Mouse (Mus musculus) testis, postnatal 14 days (tissue): ENCODE data around the gene Dlx3.

Experiments used
- DNase-seq: peaks from one replicate; pipeline ENCODE4 v3.0.0; 2021; ENCODE audit warnings: low spot score

Gene Dlx3

DNA sequence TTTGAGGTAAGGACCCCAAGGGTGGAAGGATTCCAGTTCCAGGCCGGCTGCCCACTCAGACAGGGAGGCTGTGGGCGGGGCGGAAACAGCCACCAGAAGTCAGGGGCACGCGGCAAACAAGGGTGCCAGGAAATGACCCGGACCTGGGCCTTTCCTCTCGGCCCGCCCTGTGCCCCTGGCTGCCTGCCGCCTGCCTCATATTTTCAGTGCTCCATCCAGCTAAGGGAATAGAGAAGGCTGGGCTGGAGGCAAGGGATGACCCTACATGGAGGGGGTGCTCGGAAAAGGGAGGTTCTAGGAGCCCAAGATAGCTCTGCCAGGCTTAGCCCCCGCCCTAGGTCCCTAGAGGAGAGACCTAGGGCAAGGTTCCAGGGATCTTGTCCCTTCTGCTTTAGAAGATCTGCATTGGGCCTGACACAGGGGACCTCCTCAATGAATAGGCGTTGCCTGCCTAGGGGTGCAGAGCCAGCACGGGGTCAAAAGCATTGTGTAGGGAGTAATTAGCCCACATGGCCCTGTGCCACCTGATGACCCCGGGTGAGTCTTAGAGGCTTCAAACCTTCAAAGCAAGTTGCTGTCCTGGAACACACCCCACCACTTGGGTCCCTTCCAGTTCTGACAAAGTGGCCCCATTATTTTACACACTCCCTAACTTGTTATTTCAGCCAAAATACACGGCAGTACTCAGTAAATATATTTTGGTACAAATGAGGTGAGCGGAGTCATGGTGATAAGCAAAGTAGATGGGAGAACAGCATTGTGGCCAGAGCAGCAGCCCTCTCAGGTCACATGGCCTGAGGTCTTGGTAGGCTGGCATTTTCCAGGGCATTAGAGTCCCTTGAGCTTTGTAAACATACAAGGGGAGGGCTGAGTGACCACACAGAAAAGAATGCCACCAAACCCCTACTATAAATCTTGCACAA lies 30.8 kb upstream of the Dlx3 start:
- DNase-seq: no peak

DNA sequence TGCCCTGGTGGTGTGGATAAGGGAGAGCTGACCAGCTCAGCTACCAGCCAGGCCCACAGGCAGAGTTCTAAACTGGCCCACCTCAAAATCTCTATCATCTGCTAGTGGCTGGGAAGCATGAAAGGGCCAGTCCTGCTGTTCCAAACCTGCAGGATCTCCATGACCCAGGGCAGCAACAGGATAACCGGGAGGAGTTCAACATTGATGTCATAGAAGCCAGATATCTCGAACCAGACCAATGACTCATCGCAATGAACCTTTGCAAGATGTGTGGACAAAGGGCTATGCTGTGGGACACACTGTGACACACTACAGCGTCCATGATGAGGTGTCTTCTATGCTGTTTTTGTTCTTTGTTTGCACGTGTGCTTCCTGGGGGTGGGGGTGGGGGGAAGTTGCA lies 26.8 kb upstream of the Dlx3 start:
- no peak for DNase-seq

DNA sequence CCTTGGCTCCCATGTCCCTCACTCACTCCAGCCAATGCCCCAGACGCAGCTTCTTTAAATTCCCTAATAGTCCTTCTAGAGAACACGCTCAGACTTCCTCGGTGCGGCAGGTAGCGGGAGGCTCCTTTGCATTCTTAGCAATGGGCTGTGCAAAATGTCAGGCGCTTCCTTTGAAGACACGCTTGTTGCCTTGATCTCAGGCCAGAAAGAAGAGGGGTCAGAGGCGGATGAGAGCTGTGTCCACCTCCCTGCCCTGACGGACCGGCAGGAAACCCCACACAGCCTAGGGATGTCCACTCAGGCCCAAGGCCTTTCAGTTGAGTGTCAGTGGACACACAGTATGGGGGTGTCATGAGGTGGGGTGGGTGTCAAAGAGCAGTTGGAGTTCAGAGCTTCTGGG lies 24.3 kb upstream of the Dlx3 start:
- no peak for DNase-seq

DNA sequence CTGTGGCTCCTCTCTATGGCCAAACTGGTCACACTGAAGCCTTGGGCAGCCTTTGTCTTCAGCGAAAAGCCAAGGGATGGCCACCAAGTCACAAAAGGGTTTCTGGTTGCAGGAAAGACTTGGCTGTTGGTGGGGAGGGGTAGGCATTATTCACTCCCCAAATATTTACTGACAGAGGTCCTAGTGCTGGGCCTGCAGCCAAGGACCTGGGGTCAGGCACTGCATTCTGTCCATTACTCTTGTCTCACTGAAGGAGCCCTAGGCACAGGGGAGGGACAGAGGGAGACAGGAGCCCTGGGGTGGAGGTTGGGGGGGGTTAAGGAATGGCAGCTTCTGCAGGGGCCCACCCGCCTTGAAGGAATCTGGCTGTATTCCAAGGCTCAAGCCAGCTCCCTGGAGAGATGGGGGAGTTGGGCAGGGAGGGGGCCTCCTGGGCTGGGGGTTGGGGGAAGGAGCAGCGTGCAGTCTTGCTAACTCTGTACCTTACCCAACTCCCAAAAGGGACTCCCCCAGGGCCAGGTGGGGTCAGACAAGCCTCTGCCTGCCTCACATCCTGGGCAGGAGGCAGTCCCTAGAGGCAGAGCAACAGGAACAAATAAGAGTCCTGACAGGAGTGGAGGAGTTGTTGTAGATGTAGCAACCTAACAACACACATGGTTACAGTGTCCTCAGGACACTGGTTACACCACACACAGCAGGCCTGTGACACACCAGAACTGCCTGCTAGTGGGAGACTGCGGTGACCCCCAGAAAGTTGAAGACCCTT lies 23.1 kb upstream of the Dlx3 start:
- no peak for DNase-seq

DNA sequence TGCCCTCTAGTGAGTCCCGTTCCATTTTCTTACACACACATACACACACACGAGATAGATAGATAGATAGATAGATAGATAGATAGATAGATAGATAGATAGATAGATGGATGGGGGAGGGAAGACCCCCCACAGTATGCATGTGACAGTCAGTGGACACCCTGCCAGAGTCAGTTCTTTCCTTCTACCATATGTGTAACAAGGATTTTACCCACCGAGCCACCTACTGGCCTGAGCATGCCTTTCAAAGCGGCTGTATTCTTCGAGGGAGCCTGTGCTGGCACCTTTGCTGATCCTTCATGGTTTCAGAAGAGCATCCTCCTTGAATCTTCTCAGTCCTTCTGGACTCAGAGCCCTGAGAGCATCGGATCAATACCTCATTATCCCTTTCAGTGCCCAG lies 22.0 kb upstream of the Dlx3 start:
- no peak for DNase-seq

DNA sequence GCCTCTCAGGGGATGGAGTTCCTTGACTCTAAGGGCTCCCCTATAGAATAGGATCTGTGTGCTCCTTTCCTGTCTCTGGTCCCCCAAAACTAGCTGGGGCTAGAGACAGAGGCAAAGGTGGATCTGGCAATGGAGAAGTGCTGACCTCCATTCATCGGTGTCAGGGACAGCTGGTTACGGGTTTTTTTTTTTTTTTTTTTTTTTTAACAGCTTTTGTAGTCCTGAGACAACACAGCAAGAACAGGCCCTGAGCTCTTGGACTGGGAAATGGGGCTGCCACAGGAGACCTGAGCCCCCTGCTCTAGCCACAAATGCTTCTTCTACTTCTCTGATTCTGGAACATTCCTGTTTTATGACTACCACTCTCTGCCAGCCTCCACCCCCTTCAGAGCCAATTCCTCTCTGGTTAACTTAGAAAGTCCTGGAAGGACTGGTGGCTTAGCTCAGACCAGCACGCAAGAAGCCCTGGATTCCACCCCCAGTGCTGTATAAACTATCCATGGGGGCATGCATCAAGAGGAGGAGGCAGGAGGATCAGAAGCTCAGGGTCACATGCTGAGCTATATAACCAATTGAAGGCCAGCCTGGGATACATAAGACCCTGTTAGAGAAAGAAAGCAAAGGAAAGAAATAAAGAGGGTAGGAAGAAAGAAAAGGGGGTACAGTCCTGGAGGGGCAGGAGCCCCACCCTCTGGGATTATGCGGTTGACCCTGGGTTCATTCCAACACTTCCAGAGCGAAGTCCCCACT lies 21.4 kb upstream of the Dlx3 start:
- DNase-seq: no peak

DNA sequence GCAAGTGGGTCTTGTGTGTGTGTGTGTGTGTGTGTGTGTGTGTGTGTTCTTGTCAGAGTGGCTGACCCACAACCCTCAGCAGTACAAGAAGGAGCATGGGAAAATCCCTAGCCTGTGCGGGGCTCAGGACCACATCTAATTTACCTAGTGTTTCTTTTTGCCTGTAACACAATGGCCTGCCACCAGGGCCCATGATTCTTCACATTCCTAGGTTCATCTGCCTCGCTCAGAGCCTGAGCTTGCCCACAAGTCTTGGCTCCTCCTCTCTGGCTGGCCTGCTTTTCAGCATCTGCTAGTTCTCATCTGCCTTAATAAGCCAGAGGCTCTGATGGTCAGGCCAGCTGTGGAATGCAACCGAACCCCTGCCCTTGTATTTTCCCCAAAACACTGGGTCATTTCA lies 19.5 kb upstream of the Dlx3 start:
- no peak for DNase-seq

DNA sequence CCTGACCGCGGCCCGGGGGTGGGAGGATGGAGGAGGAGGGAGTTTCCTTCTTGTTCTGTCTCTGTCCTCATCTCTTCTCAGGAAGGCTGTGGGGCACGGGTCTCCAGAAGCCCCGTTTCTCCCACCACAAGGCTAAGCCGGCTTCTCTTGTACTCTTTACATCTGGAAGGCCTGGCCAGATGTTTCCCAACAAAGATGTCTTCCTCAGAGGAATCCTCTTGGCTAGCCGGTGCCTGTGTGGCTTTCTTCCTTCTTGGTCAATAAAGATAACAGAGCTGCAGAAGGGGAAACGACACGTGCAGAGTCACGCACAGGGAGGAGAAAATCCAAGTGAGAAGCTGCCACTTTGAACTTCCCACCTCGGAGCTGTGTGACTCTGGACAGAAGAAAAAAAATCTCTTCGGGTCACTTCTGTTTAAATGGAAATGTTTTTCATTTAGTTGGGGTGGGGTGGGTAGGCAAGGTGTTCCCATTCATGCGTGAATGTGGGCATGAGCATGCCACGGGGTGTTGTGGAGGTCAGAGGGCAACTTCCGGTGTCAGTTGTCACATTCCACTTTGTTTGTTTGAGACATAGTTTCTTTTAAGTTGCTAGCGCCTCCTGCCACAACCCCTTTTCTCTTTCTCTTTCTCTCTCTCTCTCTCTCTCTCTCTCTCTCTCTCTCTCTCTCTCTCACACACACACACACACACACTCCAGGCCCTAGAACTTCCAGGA lies 18.7 kb upstream of the Dlx3 start:
- no peak for DNase-seq

DNA sequence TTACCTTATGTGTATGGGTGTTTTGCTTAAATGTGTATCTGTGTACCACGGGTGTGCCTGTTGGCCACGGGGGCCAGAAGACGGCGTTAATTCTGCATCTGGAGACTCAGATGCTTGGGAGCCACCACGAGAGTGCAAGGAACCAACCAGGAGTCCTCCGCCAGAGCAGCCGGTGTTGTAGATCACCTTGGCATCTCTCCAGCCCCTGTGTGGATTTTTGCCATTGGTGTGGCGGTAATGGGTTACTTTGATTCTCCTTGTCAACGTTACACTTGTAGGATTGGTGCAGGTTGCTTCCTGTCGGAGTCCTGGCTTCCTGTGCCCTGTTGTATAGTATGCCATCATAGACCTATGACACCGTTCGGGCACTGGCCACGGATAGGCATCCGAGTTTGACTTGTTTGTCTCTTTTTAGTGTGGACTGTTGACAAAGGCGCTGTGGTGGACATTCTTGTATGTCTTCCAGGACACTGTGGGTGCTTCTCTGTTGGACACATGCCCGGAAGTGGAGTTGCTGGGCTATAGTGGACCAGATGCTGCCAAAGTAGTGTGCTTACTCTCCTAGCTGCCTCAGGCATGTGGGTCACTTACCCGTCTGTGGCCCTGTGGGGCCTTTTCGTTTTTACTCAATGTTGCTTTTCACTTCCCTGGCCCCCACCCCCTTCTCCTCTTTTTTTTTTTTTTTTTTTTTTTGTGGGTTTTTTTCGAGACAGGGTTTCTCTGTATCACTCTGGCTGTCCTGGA lies 17.6 kb upstream of the Dlx3 start:
- DNase-seq: no peak

DNA sequence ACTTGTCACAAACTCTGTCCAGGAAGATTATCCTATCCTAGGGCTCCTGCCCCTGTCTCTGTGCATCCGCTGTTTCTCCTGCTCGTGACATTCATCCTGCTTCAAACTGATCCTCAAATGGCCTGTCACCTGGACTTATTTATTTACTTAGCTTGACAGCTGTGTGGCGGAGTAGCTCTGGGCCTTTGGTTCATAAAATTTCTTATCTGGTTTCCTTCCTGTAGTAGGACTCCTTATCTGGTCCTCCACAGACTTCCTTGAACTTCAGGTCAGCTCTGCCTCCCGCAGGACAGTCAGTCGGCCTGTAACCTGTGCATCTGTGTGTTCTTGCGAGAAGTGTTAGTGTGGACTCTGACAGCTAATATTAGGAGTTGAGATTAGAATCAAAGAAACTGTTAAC lies 15.7 kb upstream of the Dlx3 start:
- DNase-seq: no peak

DNA sequence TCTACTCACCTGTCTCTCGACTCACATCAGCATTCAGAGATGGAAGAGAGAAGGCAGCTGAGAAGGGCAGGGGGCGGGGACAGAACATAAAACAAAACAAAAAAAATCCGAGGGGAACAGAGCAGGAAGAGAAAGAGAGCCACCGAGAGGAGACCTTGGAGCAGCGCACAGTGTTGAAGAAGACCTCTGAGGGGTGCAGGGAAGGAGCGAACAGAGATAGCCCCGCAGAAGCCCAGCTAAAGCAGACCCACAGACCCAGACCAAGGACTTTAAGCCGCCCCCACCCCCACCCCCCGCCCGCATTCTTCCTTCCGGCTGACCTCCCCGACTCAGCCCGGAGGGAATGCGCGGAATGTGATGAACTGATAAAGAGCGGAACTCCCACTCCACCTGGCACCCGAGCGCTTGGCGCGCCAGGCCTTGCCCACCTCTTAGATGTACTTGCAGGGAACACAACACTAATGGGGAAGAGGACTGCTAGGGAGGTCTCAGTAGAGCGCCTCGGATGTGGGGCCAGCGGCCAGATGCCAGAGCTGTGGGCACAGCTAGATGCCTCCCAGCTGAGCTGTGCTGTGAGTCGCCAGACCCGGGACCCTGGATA lies 14.5 kb upstream of the Dlx3 start:
- DNase-seq: no peak

DNA sequence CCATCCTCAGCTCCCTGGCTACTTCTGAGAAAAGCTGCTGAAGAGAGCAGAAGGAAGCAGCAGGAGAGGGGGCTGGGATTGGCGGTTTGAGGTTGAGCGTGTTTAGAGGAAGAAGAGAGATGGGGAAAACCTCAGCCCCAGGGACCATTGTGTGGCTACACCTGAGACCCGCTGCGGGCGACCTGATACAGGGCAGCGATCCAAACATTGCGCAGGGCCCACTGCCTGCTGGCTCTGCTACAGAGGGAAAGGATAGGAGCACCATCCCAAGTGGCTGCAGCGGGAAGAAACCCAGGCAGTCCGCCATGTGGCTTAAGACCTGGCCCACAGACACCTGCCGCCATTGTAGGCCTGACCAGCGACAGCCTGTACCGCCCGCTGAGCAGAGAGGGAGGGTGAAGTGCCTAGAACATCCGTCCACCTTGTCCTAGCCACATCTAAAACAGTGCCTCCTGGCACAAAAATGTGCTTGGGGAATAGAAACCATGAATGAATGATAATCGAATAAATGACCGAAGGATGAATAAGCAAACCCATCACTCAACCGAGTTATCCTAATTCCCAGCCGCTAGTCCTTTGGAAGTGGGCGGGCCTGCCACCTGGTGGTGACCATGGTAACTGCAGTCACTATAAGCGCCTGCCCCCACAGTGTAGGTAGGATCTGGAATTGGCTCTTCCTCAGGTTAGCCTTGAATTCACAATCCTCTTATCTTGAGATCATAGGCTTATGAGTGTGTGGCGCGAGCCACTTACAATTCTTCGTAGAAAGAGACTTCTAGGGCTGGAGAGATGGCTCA lies 13.3 kb upstream of the Dlx3 start:
- DNase-seq: peak; percentile 71

DNA sequence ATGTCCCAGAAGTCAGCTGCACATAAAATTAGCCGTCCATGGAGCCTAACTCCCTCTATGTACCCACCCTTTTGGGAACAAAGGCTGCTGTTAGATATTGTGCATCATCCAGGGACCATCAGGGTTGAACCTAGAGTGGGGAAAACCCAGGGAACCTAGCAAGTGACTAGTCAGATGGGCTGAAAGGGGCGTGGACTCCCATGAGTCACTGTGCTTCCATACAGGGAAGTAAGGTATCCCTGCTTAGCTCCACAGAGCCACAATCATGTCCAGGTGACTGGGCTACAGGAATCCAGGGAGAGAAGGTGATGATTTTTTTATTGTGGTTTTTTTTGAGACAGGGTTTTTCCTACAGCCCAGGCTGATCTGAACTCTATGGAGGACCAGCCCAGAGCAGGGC lies 10.9 kb upstream of the Dlx3 start:
- no peak for DNase-seq

DNA sequence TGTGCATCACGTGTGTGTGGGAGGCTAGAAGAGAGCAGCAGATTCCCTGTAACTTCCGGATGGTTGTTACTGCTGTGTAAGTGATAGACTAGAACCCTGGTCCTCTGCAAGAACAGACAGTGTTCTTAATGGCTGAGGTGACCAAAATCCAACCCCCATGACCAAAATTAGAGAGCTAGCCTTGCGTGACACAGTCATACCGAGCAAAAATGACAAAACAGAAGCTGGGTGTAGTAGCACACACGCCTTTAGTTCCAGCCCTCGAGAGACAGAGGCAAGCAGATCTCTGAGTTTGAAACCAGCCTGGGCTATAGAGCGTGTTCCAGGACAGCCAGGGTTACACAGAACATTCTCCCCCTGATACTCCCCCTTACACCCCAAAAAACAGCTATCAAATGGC lies 9.8 kb upstream of the Dlx3 start:
- no peak for DNase-seq

DNA sequence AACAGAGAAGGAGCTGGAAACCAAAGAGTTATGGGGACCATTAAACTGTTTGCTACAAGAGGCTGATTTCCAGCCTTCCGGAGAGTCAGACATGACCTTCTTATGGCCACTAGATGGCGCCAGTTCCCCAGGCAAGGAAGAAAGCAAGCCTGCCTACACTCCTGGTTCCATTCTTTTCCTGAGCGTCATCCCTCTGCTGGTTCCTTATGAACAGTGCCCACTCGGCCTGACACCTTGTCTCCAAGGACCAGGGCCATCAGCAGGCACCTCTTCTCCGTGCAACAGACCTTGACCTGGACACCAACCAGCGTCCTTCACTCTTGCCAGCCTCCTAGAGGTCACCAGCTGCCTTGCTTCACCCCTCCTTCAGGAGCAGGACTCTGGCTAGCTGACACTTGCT lies 2.9 kb upstream of the Dlx3 start:
- DNase-seq: peak; percentile 70

DNA sequence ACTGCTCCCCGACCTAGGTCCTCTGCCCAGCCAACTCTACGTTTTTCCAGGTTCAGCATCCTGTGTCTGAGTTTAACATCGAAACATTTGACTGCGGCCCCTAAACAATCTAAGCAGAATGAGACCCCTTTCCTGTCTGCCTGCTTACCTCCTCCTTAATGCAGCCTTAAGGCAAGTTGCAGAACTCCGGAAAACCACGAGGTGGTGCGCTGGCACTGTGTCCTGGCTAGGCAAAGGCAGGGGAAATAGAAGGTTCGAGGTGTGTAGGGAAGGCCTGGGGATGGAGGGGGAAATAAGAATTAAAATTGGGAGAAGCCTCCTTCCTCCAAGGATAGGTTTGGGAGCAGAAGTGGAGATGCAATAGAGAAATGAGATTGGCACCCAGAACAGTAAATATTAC lies 1.4 kb upstream of the Dlx3 start:
- DNase-seq: peak; percentile 67

DNA sequence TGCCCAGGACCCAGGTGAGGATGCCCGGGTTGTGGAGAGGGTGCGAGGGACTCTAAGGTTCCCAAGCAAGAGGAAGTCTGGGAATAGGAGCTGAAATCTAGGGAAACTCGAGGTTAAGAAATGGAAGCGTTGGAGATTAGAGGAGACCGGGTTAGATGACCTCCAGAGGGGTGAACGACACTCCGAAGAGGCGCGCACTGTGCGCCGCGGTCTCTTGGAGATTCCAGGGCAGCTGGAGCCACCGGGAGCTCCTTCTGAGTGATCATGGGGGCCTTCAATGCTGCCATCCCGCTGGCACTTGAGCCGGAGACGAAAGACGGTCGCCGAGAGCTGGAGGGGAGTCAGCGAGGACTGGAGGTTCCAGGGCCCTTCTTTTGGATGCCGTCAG lies 708 bp downstream of the Dlx3 start:
- no peak for DNase-seq

DNA sequence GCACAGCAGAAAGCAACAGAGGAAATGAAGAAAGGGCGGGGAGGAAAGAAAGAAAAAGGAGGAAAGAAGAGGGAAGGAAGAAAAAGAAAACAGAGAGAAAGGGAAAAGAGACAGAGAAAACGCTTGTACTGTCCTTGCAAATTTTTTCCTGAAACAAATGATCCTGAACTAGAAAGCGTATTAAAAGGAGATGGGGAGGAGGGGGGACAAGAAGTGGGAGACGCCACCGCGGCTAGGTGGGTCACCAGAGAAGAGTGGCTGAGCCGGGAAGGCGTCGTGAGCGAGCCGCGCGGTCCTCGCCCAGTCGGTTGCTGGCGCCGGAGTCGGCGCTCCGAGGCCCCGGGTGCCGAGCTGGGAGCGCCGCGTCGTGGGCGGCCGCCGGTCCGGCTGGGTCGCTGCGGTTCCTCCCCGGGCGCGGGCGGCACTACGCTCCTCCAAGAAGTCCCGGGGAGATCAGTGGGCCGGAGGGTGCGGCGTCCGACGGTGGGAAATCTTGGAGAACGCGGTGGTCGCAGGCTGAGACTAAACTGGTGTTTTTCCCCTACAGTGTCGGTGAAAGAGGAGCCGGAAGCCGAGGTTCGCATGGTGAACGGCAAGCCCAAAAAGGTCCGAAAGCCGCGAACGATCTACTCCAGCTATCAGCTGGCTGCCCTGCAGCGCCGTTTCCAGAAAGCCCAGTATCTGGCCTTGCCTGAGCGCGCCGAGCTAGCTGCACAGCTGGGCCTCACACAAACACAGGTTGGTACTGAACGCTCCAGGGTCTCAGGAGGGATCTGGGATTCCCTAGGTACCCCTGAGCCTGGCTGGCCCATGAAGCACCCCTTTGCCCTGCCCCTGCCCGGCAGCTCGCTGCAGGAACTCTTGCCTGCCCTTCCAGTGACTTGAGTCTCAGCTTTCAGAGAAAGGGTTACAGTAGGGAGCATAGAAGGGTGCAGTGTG lies 1.5 kb downstream of the Dlx3 start:
- no peak for DNase-seq

DNA sequence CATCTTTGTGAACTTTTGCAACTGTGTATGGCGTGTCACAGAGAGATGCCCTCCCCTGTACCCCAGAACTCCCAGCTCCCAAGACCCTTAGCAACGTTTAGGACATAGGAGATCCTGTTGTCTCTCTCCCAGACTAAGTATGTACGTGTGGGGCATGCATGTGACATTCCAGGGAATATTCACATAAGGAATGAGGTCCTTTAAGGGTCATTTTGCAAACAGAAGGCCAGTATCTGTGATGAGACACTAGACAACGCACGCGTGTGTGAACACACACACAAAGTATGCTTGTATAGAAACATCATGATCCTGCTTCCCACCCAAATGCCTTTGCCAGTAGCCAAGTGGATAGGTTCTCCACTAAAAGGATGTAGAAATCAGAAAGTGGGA lies 2.2 kb downstream of the Dlx3 start:
- DNase-seq: no peak
